Mouse (Mus musculus) bone marrow, adult 2 months (tissue): ENCODE data around the gene Cd200r1. TPM values are rescaled to one million over a fixed set of nuclear protein-coding genes. Genes with fewer than 3 reads are reported as not detected.

ENCODE experiments used
- H3K27ac ChIP-seq: fragments of 200-500 bp; 2 replicates; pipeline ENCODE4 v1.5.1; 2012; ENCODE audit warnings: low read depth, mild to moderate bottlenecking, control low read depth, inconsistent platforms, low read length; ENCODE audit not compliant: control insufficient read depth, poor library complexity, insufficient read depth
- H3K4me1 ChIP-seq: fragments of 200-500 bp; 2 replicates; pipeline ENCODE4 v1.6.1; 2011; ENCODE audit warnings: low read length; ENCODE audit not compliant: control insufficient read depth, insufficient read depth
- H3K4me3 ChIP-seq: fragments of 200-500 bp; replicated peaks from 2 replicates; pipeline ENCODE3; 2011; ENCODE audit warnings: mild to moderate bottlenecking, low read depth, low read length, control low read depth; ENCODE audit not compliant: control insufficient read depth
- CTCF ChIP-seq: fragments of 200-500 bp; IDR thresholded peaks from 2 replicates; pipeline ENCODE4 v1.5.1; 2011; ENCODE audit warnings: low read length, control low read depth; ENCODE audit not compliant: control insufficient read depth, insufficient read depth
- POLR2A ChIP-seq: fragments of 200-500 bp; IDR thresholded peaks from 2 replicates; pipeline ENCODE4 v1.6.1; 2011; ENCODE audit warnings: low read depth, mild to moderate bottlenecking, control low read depth, low read length, borderline replicate concordance; ENCODE audit not compliant: control insufficient read depth
- whole genome bisulfite sequencing: fragments of 180-500 bp; shearing (Covaris S2); methylation state at CpG from one replicate; pipeline ENCODE4 v1.1.7; 2018; 5-methylcytosine and 5-hydroxymethylcytosine counted together
- polyA plus RNA-seq: library from polyadenylated mRNA; stranded (reverse); fragments of >200 nt; gene quantifications from 2 replicates; pipeline ENCODE4 v1.2.4, GENCODE M21; 2011; ENCODE audit warnings: low replicate concordance; ENCODE audit not compliant: missing spikeins, insufficient read depth, insufficient read length

Cd200r1 gene
- polyA plus RNA-seq: 1.6 and 5.3 TPM in 2 replicates

DNA sequence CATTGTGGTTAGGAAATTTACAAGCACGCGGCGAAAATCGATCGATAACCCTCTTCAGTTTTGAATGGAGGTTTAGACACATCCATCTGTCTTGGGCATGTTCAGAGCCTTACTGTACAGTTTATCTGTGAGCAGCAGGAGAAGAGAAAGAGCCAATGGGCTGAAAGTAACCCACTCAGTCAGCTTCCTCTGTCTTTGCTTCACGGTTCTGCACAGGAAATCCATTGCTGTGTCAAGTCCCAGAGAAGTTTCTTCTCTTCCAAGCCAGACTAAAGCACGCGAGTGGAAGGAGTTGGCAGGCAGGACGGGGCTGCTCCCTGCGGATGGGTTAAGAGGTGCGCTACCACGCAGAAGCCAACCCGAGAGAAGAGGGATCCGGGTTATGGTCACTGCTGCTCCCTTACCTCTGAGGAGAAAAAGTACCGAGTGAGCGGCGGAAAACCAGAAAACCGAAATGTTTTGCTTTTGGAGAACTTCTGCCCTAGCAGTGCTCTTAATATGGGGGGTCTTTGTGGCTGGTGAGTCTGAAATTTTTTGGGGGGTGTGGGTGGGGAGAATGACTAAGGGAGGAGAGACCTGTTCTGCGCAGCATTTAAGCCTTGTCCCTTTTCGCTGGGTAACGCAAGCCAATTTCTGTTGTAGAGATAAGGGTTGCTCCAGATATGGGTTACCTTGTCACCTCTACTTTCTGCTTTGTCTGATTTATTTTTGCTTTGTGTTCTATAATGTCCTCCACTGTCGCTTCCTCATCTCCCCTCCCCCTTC is at the start of gene Cd200r1:
Cd200r1 (plus strand) TSS at position 182 of the 765 bp plus-strand sequence.
- Histone ChIP-seq H3K4me1 (no peaks in the 10 kb centered on the region; the same call in 1 of the 2 replicates), H3K27ac (peak within 1 kb of the TSS; percentile 18; the same call in 1 of the 2 replicates), H3K4me3 (peak within 1 kb of the TSS; percentile 67)
- no peak for TF ChIP-seq POLR2A
- no peak for TF ChIP-seq CTCF
- 2% methylated on average over 22 of the region's 22 CpGs for WGBS

DNA sequence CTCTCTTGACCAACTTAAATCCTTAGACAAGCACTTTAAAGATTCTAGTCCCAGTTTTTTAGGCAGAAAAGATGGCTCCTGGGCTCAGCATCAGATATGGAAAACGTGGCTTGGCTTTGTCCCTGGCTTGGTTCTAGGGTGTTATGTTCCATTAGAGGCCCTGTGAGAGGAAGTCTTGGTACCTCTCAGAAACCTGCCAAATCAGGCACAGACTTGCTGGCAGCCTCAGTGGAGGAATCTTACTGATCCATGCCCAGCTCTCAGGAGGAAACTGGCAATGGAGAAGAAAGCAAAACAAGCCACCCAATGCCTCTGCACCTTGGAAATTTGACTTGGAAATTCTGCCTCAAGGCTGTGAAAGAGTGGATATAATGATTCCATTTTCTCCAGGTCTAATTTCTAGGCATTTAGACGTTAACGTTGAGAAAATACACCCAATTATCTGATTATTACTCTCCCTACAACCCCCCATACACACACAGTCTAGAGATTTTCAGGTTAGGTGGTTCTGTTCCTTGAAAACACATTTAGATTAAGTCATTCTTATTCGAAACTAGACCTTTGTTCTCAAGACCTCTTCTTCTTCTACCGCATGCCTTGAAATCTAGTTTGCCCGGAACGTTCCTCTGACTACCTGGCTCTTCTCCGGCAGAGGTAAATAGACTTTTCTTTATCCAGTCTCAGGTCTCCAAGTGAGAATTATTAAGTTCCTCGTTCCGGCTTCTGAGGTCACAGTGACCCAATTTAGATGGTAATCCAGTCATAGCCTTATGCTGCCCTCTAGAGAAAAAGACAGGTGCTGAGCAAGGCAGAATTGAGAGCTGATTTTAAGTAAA is 49.0 kb upstream of the Cd200r1 start:
- WGBS: 25% methylated on average over 10 of the region's 10 CpGs
- H3K4me1 ChIP-seq: no peaks in the 10 kb centered on the region
- H3K27ac ChIP-seq: no peak overlapping the region
- TF ChIP-seq CTCF: no peak
- no peak for TF ChIP-seq POLR2A
- H3K4me3 ChIP-seq: no peak overlapping the region

DNA sequence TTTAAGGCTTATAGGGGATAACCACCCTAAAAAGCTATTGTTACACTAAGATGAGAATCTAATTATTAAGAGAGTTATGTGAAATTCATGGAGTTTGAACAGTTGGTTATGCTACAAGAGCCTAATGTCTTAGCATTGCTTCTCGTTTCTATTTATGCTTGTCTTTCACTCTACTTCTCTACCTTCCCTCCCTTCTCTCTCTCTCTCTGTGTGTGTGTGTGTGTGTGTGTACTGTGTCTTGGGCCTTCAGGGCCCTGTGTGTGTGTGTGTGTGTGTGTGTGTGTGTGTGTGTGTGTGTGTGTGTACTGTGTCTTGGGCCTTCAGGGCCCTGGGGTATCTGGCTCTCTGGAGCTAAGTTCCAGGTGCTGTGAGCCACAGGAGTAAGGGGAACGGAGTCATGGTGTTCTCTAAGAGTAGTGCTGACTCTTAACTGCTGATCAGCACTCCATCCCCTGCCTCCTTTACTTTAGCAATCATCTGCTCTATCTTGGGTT is 48.3 kb upstream of the Cd200r1 start:
- no peak overlapping the region for H3K4me3 ChIP-seq
- TF ChIP-seq CTCF (no peak), POLR2A (no peak)
- H3K27ac ChIP-seq: no peak overlapping the region
- no peaks in the 10 kb centered on the region for H3K4me1 ChIP-seq
- 79% methylated on average over 2 of the region's 2 CpGs for WGBS

DNA sequence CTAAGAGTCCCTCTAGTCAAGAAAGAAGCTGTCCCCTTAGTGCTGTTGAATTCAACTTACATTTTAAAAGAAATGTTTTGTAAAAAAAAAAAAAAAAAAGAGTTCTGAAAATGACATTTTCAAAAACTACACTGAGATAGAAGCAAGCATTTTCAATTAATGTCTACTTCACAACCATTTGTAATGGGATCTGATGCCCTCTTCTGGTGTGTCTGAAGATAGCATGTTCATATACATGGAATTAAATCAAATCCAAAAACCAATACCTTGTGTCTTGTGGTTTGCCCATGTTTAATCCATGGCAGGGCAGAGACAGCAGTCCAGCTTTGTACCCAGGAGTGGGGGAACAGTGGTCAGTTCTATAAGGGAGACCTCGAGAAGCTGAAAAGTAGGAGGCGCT is 47.7 kb upstream of the Cd200r1 start:
- WGBS: 74% methylated on average over 2 of the region's 2 CpGs
- Histone ChIP-seq H3K27ac (no peak overlapping the region), H3K4me3 (no peak overlapping the region), H3K4me1 (no peaks in the 10 kb centered on the region)
- TF ChIP-seq CTCF: no peak
- no peak for TF ChIP-seq POLR2A

DNA sequence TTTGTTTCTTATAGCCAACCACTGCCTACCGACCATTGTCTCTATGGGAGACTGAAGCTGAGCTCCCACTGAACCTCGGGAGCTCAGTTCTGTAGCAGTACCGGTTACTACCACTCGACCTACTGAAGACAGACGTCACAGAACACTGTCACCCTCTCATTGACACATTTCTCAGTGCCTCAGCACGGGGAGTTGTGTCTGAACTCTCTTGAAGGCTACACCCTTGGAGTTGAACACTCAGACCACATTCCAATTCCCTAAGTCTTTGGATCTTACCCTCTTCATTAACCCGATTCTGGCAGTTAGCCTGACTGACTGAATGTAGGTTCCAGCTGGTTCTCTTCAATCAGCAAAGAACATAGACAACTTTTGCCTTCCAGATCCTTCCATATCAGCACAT is 46.2 kb upstream of the Cd200r1 start:
- WGBS: 86% methylated on average over 7 of the region's 7 CpGs
- H3K4me3 ChIP-seq: no peak overlapping the region

DNA sequence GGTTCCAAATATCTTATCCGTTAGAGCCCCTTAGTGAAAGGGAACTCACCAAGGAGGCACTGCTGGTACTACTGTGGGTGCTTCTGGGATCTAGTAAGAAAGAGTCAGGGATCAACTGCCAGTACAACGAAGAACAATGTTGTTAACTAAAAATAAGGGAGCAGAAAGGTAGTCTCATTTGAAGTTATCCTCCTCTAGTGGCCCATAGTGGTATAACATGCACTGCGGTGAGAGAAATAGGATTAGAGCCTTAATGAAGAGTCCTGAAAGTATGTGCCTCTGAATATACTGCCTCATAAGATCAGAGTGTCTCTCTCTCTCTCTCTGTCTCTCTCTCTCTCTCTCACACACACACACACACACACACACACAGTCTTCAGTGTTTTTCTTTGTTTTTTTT is 45.0 kb upstream of the Cd200r1 start:
- 82% methylated on average over 3 of the region's 3 CpGs for WGBS
- TF ChIP-seq CTCF (no peak), POLR2A (no peak)
- Histone ChIP-seq H3K27ac (no peak overlapping the region), H3K4me3 (no peak overlapping the region), H3K4me1 (no peaks in the 10 kb centered on the region; the same call in 1 of the 2 replicates)

More for the DNA sequence above, 46.2 kb upstream of the Cd200r1 start:
- TF ChIP-seq POLR2A: no peak
- TF ChIP-seq CTCF: no peak
- no peak overlapping the region for H3K27ac ChIP-seq
- no peaks in the 10 kb centered on the region for H3K4me1 ChIP-seq

DNA sequence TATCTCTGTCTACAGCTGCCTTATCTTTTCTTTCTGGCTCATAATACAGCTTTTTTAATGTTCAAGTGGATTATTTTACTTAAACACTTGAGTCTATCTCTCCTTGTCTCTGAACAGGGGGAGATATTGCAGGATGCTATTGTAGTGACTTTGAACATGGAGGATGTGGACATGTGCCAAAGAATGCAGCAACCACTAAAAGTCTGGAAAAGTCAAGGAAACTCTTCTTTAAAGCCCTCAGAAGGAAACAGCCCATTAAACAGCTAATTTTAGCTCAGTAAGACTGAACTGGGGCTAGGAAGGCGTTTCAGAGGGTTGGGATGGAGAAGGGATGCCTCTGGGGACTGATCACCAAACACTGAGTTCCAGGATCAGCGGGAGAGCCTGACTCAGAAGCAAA is 42.9 kb upstream of the Cd200r1 start:
- Histone ChIP-seq H3K27ac (no peak overlapping the region), H3K4me3 (no peak overlapping the region), H3K4me1 (no peaks in the 10 kb centered on the region; the same call in 1 of the 2 replicates)
- 83% methylated on average over 2 of the region's 2 CpGs for WGBS
- TF ChIP-seq POLR2A (no peak), CTCF (no peak)

DNA sequence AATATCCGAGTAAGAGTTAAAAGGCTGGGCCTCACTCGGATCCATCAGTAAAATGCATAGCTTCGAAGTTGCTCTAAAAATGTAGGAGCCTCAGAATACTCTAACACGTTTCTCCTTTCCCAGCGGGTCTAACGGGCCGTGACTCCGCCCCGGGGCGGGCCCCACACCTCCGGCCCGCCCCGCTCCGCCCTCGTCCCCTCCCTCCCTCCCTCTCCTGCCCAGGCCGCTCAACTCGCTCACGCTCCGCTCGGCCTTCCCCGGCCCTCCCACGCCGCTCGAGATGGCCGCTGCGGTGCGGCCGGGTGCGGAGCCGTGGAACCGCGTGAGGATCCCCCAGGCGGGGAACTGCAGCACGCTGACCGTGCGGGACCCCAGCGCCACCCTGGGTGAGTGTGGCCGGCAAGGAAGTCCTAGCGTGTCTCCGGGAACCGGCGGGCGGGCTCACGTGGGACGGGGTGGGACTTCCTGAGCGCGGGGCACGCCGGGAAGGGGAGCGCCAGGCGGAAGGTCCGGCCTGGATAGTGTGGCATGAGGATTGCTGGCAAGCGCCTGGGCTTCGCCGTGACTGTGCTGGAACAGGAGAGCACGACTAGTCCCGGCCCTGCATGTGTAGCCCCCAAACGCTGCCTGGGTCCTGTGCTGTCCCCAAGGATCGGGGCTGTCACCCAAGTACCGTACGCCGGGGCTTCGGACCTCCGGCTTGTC is 41.3 kb upstream of the Cd200r1 start, which contains the start of gene Nepro:
Nepro (plus strand) TSS at position 219 of the 705 bp plus-strand sequence.
- Histone ChIP-seq H3K4me3 (peak within 1 kb of the TSS; percentile 98), H3K27ac (peak within 1 kb of the TSS; percentile 94), H3K4me1 (no peaks in the 10 kb centered on the region; the same call in 1 of the 2 replicates)
- TF ChIP-seq CTCF (no peak), POLR2A (peak; percentile 89; the same call in 1 of the 2 replicates)
- 1% methylated on average over 62 of the region's 64 CpGs for WGBS
